Mouse (Mus musculus) cerebellum, adult (tissue): ENCODE data around the gene Irf2bp2.
A peak's percentile ranks its signal among the peaks of the same experiment; 100 is the strongest.
"Not testable (repeated sequence)": the region's sequence is repeated elsewhere in the genome, so short reads cannot be mapped to it uniquely, and the experiment has no call there.

Experiments
- ATAC-seq: cut with Nextera tagmentation; 2 replicates; pipeline ENCODE4 v1.9.2; 2017; ENCODE audit warnings: mild to moderate bottlenecking, moderate library complexity, mixed read lengths; ENCODE audit not compliant: insufficient number of reproducible peaks, low FRiP score, low TSS enrichment

The Irf2bp2 gene

GRCm38 (mm10) chr8:126603241-126603947, 9.6 kb upstream of the Irf2bp2 start:
- no peak for ATAC-seq

GRCm38 (mm10) chr8:126602641-126603040, 8.9 kb upstream of the Irf2bp2 start:
- ATAC-seq = no peak

- ATAC-seq = no peak
These were observed 7.5 kb upstream of the Irf2bp2 start for GRCm38 (mm10) chr8:126601325-126601724.

- ATAC-seq = no peak
These were observed 7.0 kb upstream of the Irf2bp2 start for GRCm38 (mm10) chr8:126600816-126601243.

GRCm38 (mm10) chr8:126600388-126600787, 6.6 kb upstream of the Irf2bp2 start:
- not testable (repeated sequence) for ATAC-seq

GRCm38 (mm10) chr8:126599297-126599696, 5.5 kb upstream of the Irf2bp2 start:
- ATAC-seq = no peak

GRCm38 (mm10) chr8:126598218-126598617, 4.4 kb upstream of the Irf2bp2 start:
- ATAC-seq = no peak

GRCm38 (mm10) chr8:126596721-126597120, 2.9 kb upstream of the Irf2bp2 start:
- ATAC-seq = no peak

- ATAC-seq = no peak
These were observed 2.4 kb upstream of the Irf2bp2 start for GRCm38 (mm10) chr8:126596097-126596634.

GRCm38 (mm10) chr8:126595204-126596061, 1.6 kb upstream of the Irf2bp2 start:
- no peak for ATAC-seq

GRCm38 (mm10) chr8:126594481-126595000, 755 bp upstream of the Irf2bp2 start:
- ATAC-seq = peak; percentile 82

GRCm38 (mm10) chr8:126592771-126593571, 815 bp downstream of the Irf2bp2 start:
- no peak for ATAC-seq

- ATAC-seq = no peak
These were observed 1.4 kb downstream of the Irf2bp2 start for GRCm38 (mm10) chr8:126592381-126592770.

- ATAC-seq = no peak
These were observed 1.9 kb downstream of the Irf2bp2 start for GRCm38 (mm10) chr8:126591821-126592268.

- ATAC-seq = no peak
These were observed 2.5 kb downstream of the Irf2bp2 start for GRCm38 (mm10) chr8:126591141-126591820.

GRCm38 (mm10) chr8:126590599-126590998, 3.2 kb downstream of the Irf2bp2 start:
- ATAC-seq = no peak

- ATAC-seq = no peak
These were observed 3.7 kb downstream of the Irf2bp2 start for GRCm38 (mm10) chr8:126590024-126590529.

GRCm38 (mm10) chr8:126589507-126590023, 4.2 kb downstream of the Irf2bp2 start:
- no peak for ATAC-seq
